Mouse (Mus musculus) left cerebral cortex, adult 2 months (tissue): ENCODE results near the gene Ttc8. TPM values are rescaled to one million over a fixed set of nuclear protein-coding genes. Genes with fewer than 3 reads are reported as not detected.

Source experiments
- DNase-seq, 2 experiments: peaks; one replicate each; pipeline ENCODE4 v3.0.0; 2021 to 2022; ENCODE audit warnings: low spot score in 2 of 2, mixed read lengths in 1 of 2; ENCODE audit errors: extremely low spot score in 1 of 2
- H3K27ac ChIP-seq: fragments of 200-600 bp; 2 replicates; pipeline ENCODE4 v1.8.1; 2022
- H3K4me3 ChIP-seq: fragments of 200-600 bp; 2 replicates; pipeline ENCODE4 v1.8.1; 2022
- CTCF ChIP-seq: fragments of 200-600 bp; IDR thresholded peaks from 2 replicates; pipeline ENCODE4 v1.8.1; 2022; ENCODE audit warnings: antibody characterized with exemption, mild to moderate bottlenecking, moderate library complexity
- intact Hi-C: fragments of 180-260 bp; cut with DNase I; formaldehyde crosslinking; loops from one replicate; pipeline ENCODE4 v1.15.1; 2025
- long read RNA-seq, 2 experiments: library from polyadenylated mRNA; stranded (forward); transcript quantifications; one replicate each; pipeline ENCODE4 v2.0.0; 2021; ENCODE audit warnings: borderline mapping rate in 2 of 2
- total RNA-seq, 2 experiments: library from RNA; stranded (reverse); gene quantifications; 2 replicates each; pipeline ENCODE4 v1.2.3; 2021

Ttc8 gene
- 10 to 100 TPM; 44.1 to 48.0 TPM for total RNA-seq
- long read RNA-seq, experiment 1, transcript Ttc8-202 (14 exons, 2,272 nt) = major isoform, 14 of 20 reads
- long read RNA-seq, experiment 1, partial matches to known transcripts = 2 of 20 reads
- long read RNA-seq, experiment 1, other reads (novel, unspliced or antisense) = 4 of 20 reads
- long read RNA-seq, experiment 2, transcript Ttc8-202 (14 exons, 2,272 nt) = major isoform, 10 of 15 reads
- long read RNA-seq, experiment 2, partial matches to known transcripts = 2 of 15 reads
- long read RNA-seq, experiment 2, other reads (novel, unspliced or antisense) = 3 of 15 reads

DNA sequence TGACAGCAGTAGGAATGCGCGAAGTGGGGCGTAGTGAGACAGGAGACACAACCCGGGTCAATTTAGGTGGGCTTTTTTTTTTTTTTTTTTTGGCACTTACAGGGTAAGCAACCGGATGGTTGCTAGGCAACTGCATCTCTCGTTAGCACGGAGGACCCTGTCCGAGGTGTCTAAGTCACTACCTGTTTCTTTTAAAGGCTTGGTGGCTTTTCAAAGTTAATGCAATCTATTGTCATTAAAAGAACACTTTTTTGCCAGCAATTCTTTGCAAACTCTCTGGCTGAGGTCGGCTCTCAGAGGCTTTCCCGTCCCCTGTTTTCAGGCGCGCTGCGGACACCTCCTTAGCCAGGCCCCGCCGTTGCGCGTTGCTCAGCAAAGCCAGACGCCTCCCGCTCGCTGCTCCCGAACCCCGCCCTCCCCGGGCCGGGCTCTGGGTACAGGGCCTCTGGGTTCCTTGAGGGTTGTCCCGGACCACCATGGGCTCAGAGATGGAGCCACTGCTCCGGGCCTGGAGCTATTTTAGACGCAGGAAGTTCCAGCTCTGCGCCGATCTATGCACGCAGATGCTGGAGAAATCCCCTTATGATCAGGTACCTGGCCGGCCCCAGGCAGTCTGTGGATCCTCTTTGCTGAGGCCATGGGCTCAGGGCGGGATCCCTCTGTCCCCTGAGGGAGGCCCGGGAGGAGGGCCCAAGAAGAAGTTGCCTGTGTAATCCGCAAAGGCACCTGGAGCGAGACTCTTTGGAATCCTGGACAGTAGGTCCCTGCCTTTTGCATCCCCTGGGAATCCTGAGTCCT, at the start of gene Ttc8:
Gene Ttc8 (plus strand): TSS at position 381 of the 798 bp plus-strand sequence.
- Histone ChIP-seq H3K27ac (peak within 1 kb of the TSS; percentile 92), H3K4me3 (peak within 1 kb of the TSS; percentile 72)
- intact Hi-C loops = no loop called here
- DNase-seq = peak; percentile 87 to 88
- no peak for TF ChIP-seq CTCF

DNA sequence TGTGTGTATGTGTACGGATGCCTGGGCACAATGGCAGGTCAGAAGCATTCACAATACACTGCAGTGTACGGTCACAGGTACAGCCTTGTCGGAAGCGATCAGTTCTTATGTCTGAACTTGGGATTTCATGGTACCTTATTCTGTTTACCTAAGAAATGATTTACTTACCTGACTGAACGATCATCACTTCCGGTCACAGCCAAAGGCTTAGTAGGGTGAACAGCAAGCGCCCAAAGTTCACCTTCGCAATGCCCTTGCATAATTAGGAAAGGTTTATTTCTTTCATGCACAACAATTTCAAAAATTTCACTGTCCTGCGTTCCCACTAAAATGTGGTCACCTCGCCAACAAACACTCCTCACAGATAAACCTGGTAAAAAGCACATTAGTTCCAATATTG, 47.5 kb upstream of the Ttc8 start:
- TF ChIP-seq CTCF = no peak
- Histone ChIP-seq H3K27ac (no peak overlapping the region), H3K4me3 (no peak overlapping the region)
- intact Hi-C loops = no loop called here
- DNase-seq = no peak

- no peak for TF ChIP-seq CTCF
- intact Hi-C loops = no loop called here
- no peak for DNase-seq
- H3K4me3 ChIP-seq = no peak overlapping the region
- H3K27ac ChIP-seq = no peak overlapping the region
These were observed 45.2 kb upstream of the Ttc8 start for GRCm38 (mm10) chr12:98875216-98875615.

DNA sequence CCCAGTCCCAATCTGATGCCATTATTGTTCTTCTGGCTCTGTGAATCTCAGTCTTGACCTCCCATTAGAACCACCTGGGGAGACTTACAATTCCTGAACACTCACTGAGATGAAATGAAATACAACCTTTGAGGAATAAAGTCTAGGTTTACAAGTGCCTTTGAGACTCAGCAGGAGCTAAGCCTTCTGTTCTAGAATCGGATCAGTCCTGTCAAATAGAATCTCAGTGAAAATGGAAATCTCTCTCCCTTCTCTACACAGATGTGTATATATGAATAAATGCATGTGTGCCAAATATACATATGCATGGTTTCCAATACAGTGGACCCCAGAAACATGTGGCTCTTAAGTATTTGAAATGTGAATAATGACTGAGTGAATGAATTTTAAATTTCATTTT, 41.7 kb upstream of the Ttc8 start:
- DNase-seq = no peak
- Histone ChIP-seq H3K27ac (no peak overlapping the region), H3K4me3 (no peak overlapping the region)
- intact Hi-C loops = no loop called here
- TF ChIP-seq CTCF = no peak

GRCm38 (mm10) chr12:98881796-98882195, 38.6 kb upstream of the Ttc8 start:
- no peak for TF ChIP-seq CTCF
- H3K4me3 ChIP-seq = no peak overlapping the region
- H3K27ac ChIP-seq = no peak overlapping the region
- no peak for DNase-seq
- intact Hi-C loops = loop anchor here (10.0 kb wide), 1 partner anchor 207 kb away; no protein-coding TSS in a partner anchor

DNA sequence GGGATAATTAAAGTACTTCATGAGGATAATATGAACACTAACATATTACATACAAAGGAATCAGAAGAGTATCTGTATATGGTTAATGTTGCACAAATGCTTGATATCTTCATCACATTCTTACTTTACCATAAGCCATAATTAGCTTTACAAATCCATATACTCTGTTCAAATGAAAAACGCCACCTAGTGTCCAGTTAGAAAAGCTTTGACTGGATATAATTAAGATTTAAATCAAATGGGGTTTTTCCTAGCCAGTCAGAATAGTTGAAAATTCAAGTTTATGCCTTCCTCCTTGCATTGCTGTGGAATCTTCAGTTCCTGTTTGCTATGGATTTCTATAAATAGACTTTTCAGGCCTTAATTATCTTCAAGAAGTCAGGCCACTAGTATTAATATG, 35.9 kb upstream of the Ttc8 start:
- Histone ChIP-seq H3K4me3 (no peak overlapping the region), H3K27ac (no peak overlapping the region)
- peak; percentile 61 for TF ChIP-seq CTCF
- DNase-seq = no peak
- intact Hi-C loops = loop anchor here (10.0 kb wide), 1 partner anchor 210 kb away; no protein-coding TSS in a partner anchor

DNA sequence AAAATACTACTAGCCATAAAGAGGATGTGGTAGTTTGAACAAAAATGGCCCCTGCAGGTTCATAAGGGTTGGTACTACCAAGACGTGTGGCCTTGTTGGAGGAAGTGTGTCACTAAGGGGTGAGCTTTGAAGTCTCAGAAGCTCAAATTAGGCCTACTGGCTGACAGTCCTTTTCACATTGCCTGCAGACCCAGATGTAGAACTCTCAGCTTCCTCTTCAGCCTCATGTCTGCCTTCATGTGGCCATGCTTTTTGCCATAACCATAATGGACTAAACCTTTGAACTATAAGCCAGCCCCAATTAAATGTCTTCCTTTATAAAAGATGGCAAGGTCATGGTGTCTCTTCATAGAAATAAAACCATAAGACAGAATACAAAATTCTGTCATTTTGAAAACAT, 23.6 kb upstream of the Ttc8 start:
- intact Hi-C loops = no loop called here
- H3K27ac ChIP-seq = no peak overlapping the region
- DNase-seq = no peak
- no peak for TF ChIP-seq CTCF
- no peak overlapping the region for H3K4me3 ChIP-seq

- no peak for TF ChIP-seq CTCF
- intact Hi-C loops = no loop called here
- DNase-seq = no peak
- Histone ChIP-seq H3K27ac (no peak overlapping the region), H3K4me3 (peak overlapping the region; percentile 92)
These were observed 20.7 kb upstream of the Ttc8 start for GRCm38 (mm10) chr12:98899676-98900075.

GRCm38 (mm10) chr12:98900341-98900880, 20.0 kb upstream of the Ttc8 start:
- TF ChIP-seq CTCF = no peak
- intact Hi-C loops = no loop called here
- peak; percentile 14 to 19 for DNase-seq
- Histone ChIP-seq H3K27ac (peak overlapping the region; percentile 79), H3K4me3 (peak overlapping the region; percentile 92)

GRCm38 (mm10) chr12:98900881-98901801, 19.2 kb upstream of the Ttc8 start, which contains the start of gene Eml5:
Gene Eml5, minus strand, starts transcription at chr12:98901484.
- peak within 1 kb of the TSS; percentile 79 for H3K27ac ChIP-seq
- intact Hi-C loops = no loop called here
- TF ChIP-seq CTCF = no peak; the same call in 1 of the 2 replicates
- peak; percentile 82 to 83 for DNase-seq
- H3K4me3 ChIP-seq = peak within 1 kb of the TSS; percentile 92

GRCm38 (mm10) chr12:98905466-98905865, 14.9 kb upstream of the Ttc8 start:
- no peak overlapping the region for H3K4me3 ChIP-seq
- DNase-seq = peak in 1 of 2 experiments; percentile 17
- intact Hi-C loops = loop anchor here (5.0 kb wide), 1 partner anchor 92 kb away; no protein-coding TSS in a partner anchor
- TF ChIP-seq CTCF = no peak
- peak overlapping the region; percentile 46 for H3K27ac ChIP-seq
